Mouse (Mus musculus) embryonic fibroblast, embryonic 13.5 days (primary cell): ENCODE data around the gene Bod1l. TPM values are rescaled to one million over a fixed set of nuclear protein-coding genes. Genes with fewer than 3 reads are reported as not detected.

Experiments
- H3K27ac ChIP-seq: 2 replicates; pipeline ENCODE4 v1.5.1; 2012; ENCODE audit warnings: low read length, control low read depth, inconsistent platforms; ENCODE audit not compliant: insufficient read depth
- H3K4me1 ChIP-seq: 2 replicates; pipeline ENCODE4 v1.6.1; 2011; ENCODE audit warnings: low read length; ENCODE audit not compliant: control insufficient read depth, insufficient read depth
- H3K4me3 ChIP-seq: 2 replicates; pipeline ENCODE4 v1.5.1; 2011; ENCODE audit warnings: mild to moderate bottlenecking, control low read depth, low read length; ENCODE audit not compliant: insufficient read depth
- CTCF ChIP-seq: IDR thresholded peaks from 2 replicates; pipeline ENCODE4 v1.5.1; 2011; ENCODE audit warnings: mild to moderate bottlenecking, control low read depth, low read length, moderate library complexity, borderline replicate concordance; ENCODE audit not compliant: insufficient read depth
- POLR2A ChIP-seq: IDR thresholded peaks from 2 replicates; pipeline ENCODE4 v1.6.1; 2011; ENCODE audit warnings: low read depth, mild to moderate bottlenecking, control low read depth, low read length, moderate library complexity
- polyA plus RNA-seq: library from polyadenylated mRNA; stranded (reverse); fragments of >200 nt; gene quantifications from 2 replicates; pipeline ENCODE4 v1.2.4, GENCODE M21; 2011; ENCODE audit warnings: low read depth; ENCODE audit not compliant: missing spikeins, insufficient read length

The Bod1l gene
- 26.2 and 27.4 TPM in 2 replicates for polyA plus RNA-seq

GRCm38 (mm10) chr5:41844147-41844529 is at the start of gene Bod1l:
Gene Bod1l (minus strand): TSS chr5:41844315.
- H3K27ac ChIP-seq = peak within 1 kb of the TSS; percentile 52
- H3K4me1 ChIP-seq = peaks cover 5% of the 10 kb centered on the region; the same call in 1 of the 2 replicates
- TF ChIP-seq CTCF = no peak
- peak; percentile 65 for TF ChIP-seq POLR2A

GRCm38 (mm10) chr5:41893351-41893750 is 49.2 kb upstream of the Bod1l start:
- no peaks in the 10 kb centered on the region for H3K4me1 ChIP-seq
- no peak overlapping the region for H3K4me3 ChIP-seq
- no peak for TF ChIP-seq CTCF
- TF ChIP-seq POLR2A = no peak
- H3K27ac ChIP-seq = no peak overlapping the region

More at GRCm38 (mm10) chr5:41844147-41844529, at the start of gene Bod1l:
- H3K4me3 ChIP-seq = peak within 1 kb of the TSS; percentile 73

- Histone ChIP-seq H3K4me3 (no peak overlapping the region), H3K4me1 (no peaks in the 10 kb centered on the region), H3K27ac (no peak overlapping the region)
- no peak for TF ChIP-seq CTCF
- TF ChIP-seq POLR2A = no peak
Observed at GRCm38 (mm10) chr5:41890871-41891270, 46.8 kb upstream of the Bod1l start.

- no peak for TF ChIP-seq POLR2A
- no peak for TF ChIP-seq CTCF
- H3K4me3 ChIP-seq = no peak overlapping the region
- H3K27ac ChIP-seq = no peak overlapping the region
- no peaks in the 10 kb centered on the region for H3K4me1 ChIP-seq
Observed at GRCm38 (mm10) chr5:41889245-41889849, 45.2 kb upstream of the Bod1l start.

- no peak overlapping the region for H3K27ac ChIP-seq
- TF ChIP-seq CTCF (no peak), POLR2A (no peak)
- no peaks in the 10 kb centered on the region for H3K4me1 ChIP-seq
- H3K4me3 ChIP-seq = no peak overlapping the region
Observed at GRCm38 (mm10) chr5:41888834-41889233, 44.7 kb upstream of the Bod1l start.

GRCm38 (mm10) chr5:41887738-41888137 is 43.6 kb upstream of the Bod1l start:
- Histone ChIP-seq H3K4me1 (no peaks in the 10 kb centered on the region), H3K27ac (no peak overlapping the region), H3K4me3 (no peak overlapping the region)
- TF ChIP-seq POLR2A = no peak
- peak; percentile 37; the same call in 1 of the 2 replicates for TF ChIP-seq CTCF

GRCm38 (mm10) chr5:41884563-41884962 is 40.4 kb upstream of the Bod1l start:
- TF ChIP-seq POLR2A = no peak
- TF ChIP-seq CTCF = no peak
- Histone ChIP-seq H3K4me1 (no peaks in the 10 kb centered on the region), H3K4me3 (no peak overlapping the region), H3K27ac (no peak overlapping the region)

GRCm38 (mm10) chr5:41871164-41871563 is 27.0 kb upstream of the Bod1l start:
- Histone ChIP-seq H3K27ac (no peak overlapping the region), H3K4me3 (no peak overlapping the region), H3K4me1 (peaks cover 2% of the 10 kb centered on the region; the same call in 1 of the 2 replicates)
- TF ChIP-seq POLR2A = no peak
- no peak for TF ChIP-seq CTCF

GRCm38 (mm10) chr5:41855781-41856180 is 11.7 kb upstream of the Bod1l start:
- TF ChIP-seq CTCF (no peak), POLR2A (no peak)

GRCm38 (mm10) chr5:41845558-41845937 is 1.4 kb upstream of the Bod1l start:
- TF ChIP-seq POLR2A (no peak), CTCF (no peak)
- Histone ChIP-seq H3K27ac (0 out of 2 replicates have a peak overlapping the region, but pooled peaks have one; percentile 52), H3K4me1 (peaks cover 5% of the 10 kb centered on the region; the same call in 1 of the 2 replicates), H3K4me3 (peak overlapping the region; percentile 66; the same call in 1 of the 2 replicates)

More at GRCm38 (mm10) chr5:41855781-41856180, 11.7 kb upstream of the Bod1l start:
- no peak overlapping the region for H3K4me3 ChIP-seq
- peak overlapping the region; percentile 92 for H3K27ac ChIP-seq
- H3K4me1 ChIP-seq = no peaks in the 10 kb centered on the region
